In genomic region chr13:19698524-19699173, GRCm38 (mm10) we compare ENCODE assay signal across 9 mouse cellular contexts. TPM values are rescaled to one million over a fixed set of nuclear protein-coding genes. Genes with fewer than 3 reads are reported as not detected.
DNase-seq lines count a peak whose midpoint lies in the region; ATAC-seq and TF ChIP-seq lines count a peak whose summit lies in the region.
"Had no signal": no experiment of that assay in that cellular context is flagged by ENCODE, and none has a peak within 500 bp of the region (broad histone marks: within the 10 kb centered on the region; RNA-seq: fewer than 3 reads in every experiment).

No protein-coding gene starts in this region.

- H3K27me3 ChIP-seq in liver, postnatal 0 days (ENCODE audit: insufficient read depth, low read length): peaks cover 4% of the 10 kb centered on the region; the same call in 1 of the 2 replicates

- intact Hi-C loops in heart, postnatal 10 days (cut with DNase I): loop anchor here (1.0 to 5.0 kb wide), 4 partner anchors 69 to 594 kb away; no protein-coding TSS in a partner anchor

- 26% methylated on average over 12 of the region's 12 CpGs for WGBS in liver, postnatal 0 days (ENCODE audit: insufficient replicate concordance)

- no peaks in the 10 kb centered on the region for H3K36me3 ChIP-seq in liver, postnatal 0 days (replicated peaks; ENCODE audit: insufficient read depth, low read length)

- H3K27ac ChIP-seq in liver, postnatal 0 days (ENCODE audit: low read depth): no peak overlapping the region

- TF ChIP-seq EP300 in liver, postnatal 0 days (IDR thresholded peaks at IDR 0.05; ENCODE audit: low read depth): no peak

- no peaks in the 10 kb centered on the region for H3K4me1 ChIP-seq in liver, postnatal 0 days (ENCODE audit: insufficient read depth)

- no peak overlapping the region for H3K4me2 ChIP-seq in liver, postnatal 0 days (ENCODE audit: low read depth, low read length)

- no peaks in the 10 kb centered on the region for H3K9me3 ChIP-seq in liver, postnatal 0 days (ENCODE audit: low read length)
- H3K9me3 ChIP-seq: megakaryocyte, embryonic 14.5 days had no signal

- peak; percentile 1 to 20 for DNase-seq in frontal cortex, postnatal 36 days (ENCODE audit: low spot score in 2 of 2)
- no peak for DNase-seq in frontal cortex, postnatal 14 days (ENCODE audit: low spot score in 2 of 2)
- peak; percentile 36 to 37 for DNase-seq in B cell, adult 2 months
- peak; percentile 14 for DNase-seq in c-Kit-positive CD71-positive TER-119-positive erythroid progenitor cells, embryonic 14.5 days (ENCODE audit: low spot score)
- DNase-seq in heart, postnatal 10 days: peak; percentile 37 to 52
- DNase-seq in liver, postnatal 0 days: peak; percentile 13
- peak; percentile 90 for DNase-seq in retina, embryonic 14.5 days (ENCODE audit: low spot score)
- no peak for DNase-seq in right cerebral cortex, postnatal 4 days

- no peak overlapping the region for H3K9ac ChIP-seq in liver, postnatal 0 days (replicated peaks)

- TF ChIP-seq CTCF in liver, postnatal 0 days (IDR thresholded peaks at IDR 0.05; ENCODE audit: low read depth): peak; percentile 86

- no peak overlapping the region for H3K4me3 ChIP-seq in liver, postnatal 0 days (ENCODE audit: low read depth, low read length)
- H3K4me3 ChIP-seq: megakaryocyte, embryonic 14.5 days had no signal

- no peak for ATAC-seq in liver, postnatal 0 days

RNA-seq across cellular contexts. Expression of gene Nme8, which starts 1.1 kb away (rescaled TPM):
- total RNA-seq in heart, postnatal 10 days (2021): under 1 TPM; 0.26 to 0.37 TPM
- not detected in 2 replicates for polyA plus RNA-seq in liver, postnatal 0 days (2015; fragmentation: Nextera tagmentation; extraction: Ambion mirVana)

Comparison
In these comparisons a context has a peak if more than half of its experiments do, and no peak if none do; other contexts are left out.
1. DNase-seq: peak in frontal cortex, postnatal 36 days (2 of 2), B cell, adult 2 months (2 of 2), c-Kit-positive CD71-positive TER-119-positive erythroid progenitor cells, embryonic 14.5 days (single experiment), heart, postnatal 10 days (2 of 2), liver, postnatal 0 days (single experiment) and retina, embryonic 14.5 days (single experiment); none in frontal cortex, postnatal 14 days (0 of 2) and right cerebral cortex, postnatal 4 days (single experiment).